Mouse (Mus musculus): Measurements from ENCODE around the gene Nol4l. TPM values are rescaled to one million over a fixed set of nuclear protein-coding genes. Genes with fewer than 3 reads are reported as not detected.

Gene Nol4l
- polyA plus RNA-seq, 1 experiment from 2014 or later, result 17.1 TPM

GRCm38 (mm10) chr2:153484071-153484470, 45.7 kb downstream of the Nol4l start:
- 68% methylated on average over 4 of the region's 4 CpGs for WGBS

GRCm38 (mm10) chr2:153483118-153483983, 46.4 kb downstream of the Nol4l start:
- no peak for ATAC-seq (ENCODE audit: low FRiP score, low TSS enrichment)
- Histone ChIP-seq H3K36me3 (ENCODE audit: control insufficient read depth, insufficient read depth, low read length) (no peaks in the 10 kb centered on the region), H3K9me3 (ENCODE audit: control insufficient read depth, low read length) (no peaks in the 10 kb centered on the region), H3K27ac (ENCODE audit: low read depth, low read length) (peak overlapping the region; percentile 17; the same call in 1 of the 2 replicates), H3K27me3 (ENCODE audit: control insufficient read depth, insufficient read depth, low read length) (no peaks in the 10 kb centered on the region), H3K9ac (ENCODE audit: low read depth, low read length) (peak overlapping the region; percentile 28; the same call in 1 of the 2 replicates), H3K4me1 (ENCODE audit: control insufficient read depth, insufficient read depth, low read length) (peaks cover 14% of the 10 kb centered on the region), H3K4me3 (ENCODE audit: low read length) (no peak overlapping the region), H3K4me2 (replicated peaks; ENCODE audit: low read depth, low read length) (peak overlapping the region; percentile 10)
- 12% methylated on average over 20 of the region's 20 CpGs for WGBS

More at GRCm38 (mm10) chr2:153484071-153484470, 45.7 kb downstream of the Nol4l start:
- no peaks in the 10 kb centered on the region for H3K27me3 ChIP-seq (ENCODE audit: control insufficient read depth, insufficient read depth, low read length)
- no peak overlapping the region for H3K4me2 ChIP-seq (replicated peaks; ENCODE audit: low read depth, low read length)
- no peak overlapping the region for H3K27ac ChIP-seq (ENCODE audit: low read depth, low read length)
- ATAC-seq (ENCODE audit: low FRiP score, low TSS enrichment), result no peak
- H3K4me1 ChIP-seq (ENCODE audit: control insufficient read depth, insufficient read depth, low read length), result peaks cover 11% of the 10 kb centered on the region
- H3K36me3 ChIP-seq (ENCODE audit: control insufficient read depth, insufficient read depth, low read length), result no peaks in the 10 kb centered on the region
- no peak overlapping the region for H3K9ac ChIP-seq (ENCODE audit: low read depth, low read length)
- H3K4me3 ChIP-seq (ENCODE audit: low read length), result no peak overlapping the region
- no peaks in the 10 kb centered on the region for H3K9me3 ChIP-seq (ENCODE audit: control insufficient read depth, low read length)

- Histone ChIP-seq H3K9me3 (ENCODE audit: control insufficient read depth, low read length) (no peaks in the 10 kb centered on the region), H3K4me2 (replicated peaks; ENCODE audit: low read depth, low read length) (no peak overlapping the region), H3K36me3 (ENCODE audit: control insufficient read depth, insufficient read depth, low read length) (no peaks in the 10 kb centered on the region), H3K27ac (ENCODE audit: low read depth, low read length) (no peak overlapping the region), H3K27me3 (ENCODE audit: control insufficient read depth, insufficient read depth, low read length) (no peaks in the 10 kb centered on the region), H3K4me3 (ENCODE audit: low read length) (no peak overlapping the region), H3K4me1 (ENCODE audit: control insufficient read depth, insufficient read depth, low read length) (peaks cover 14% of the 10 kb centered on the region), H3K9ac (ENCODE audit: low read depth, low read length) (no peak overlapping the region)
- ATAC-seq (ENCODE audit: low FRiP score, low TSS enrichment), result no peak
- WGBS, result 78% methylated on average over 2 of the region's 2 CpGs
Measured at GRCm38 (mm10) chr2:153481861-153482120, 48.0 kb downstream of the Nol4l start.

- Histone ChIP-seq H3K36me3 (ENCODE audit: control insufficient read depth, insufficient read depth, low read length) (no peaks in the 10 kb centered on the region), H3K4me2 (replicated peaks; ENCODE audit: low read depth, low read length) (no peak overlapping the region), H3K27me3 (ENCODE audit: control insufficient read depth, insufficient read depth, low read length) (no peaks in the 10 kb centered on the region), H3K27ac (ENCODE audit: low read depth, low read length) (no peak overlapping the region), H3K4me1 (ENCODE audit: control insufficient read depth, insufficient read depth, low read length) (peaks cover 15% of the 10 kb centered on the region), H3K9ac (ENCODE audit: low read depth, low read length) (no peak overlapping the region), H3K9me3 (ENCODE audit: control insufficient read depth, low read length) (no peaks in the 10 kb centered on the region), H3K4me3 (ENCODE audit: low read length) (no peak overlapping the region)
- WGBS, result 74% methylated on average over 7 of the region's 7 CpGs
- no peak for ATAC-seq (ENCODE audit: low FRiP score, low TSS enrichment)
Measured at GRCm38 (mm10) chr2:153481108-153481860, 48.5 kb downstream of the Nol4l start.

- no peak overlapping the region for H3K4me3 ChIP-seq (ENCODE audit: low read length)
- 90% methylated on average over 1 of the region's 1 CpGs for WGBS
- peaks cover 33% of the 10 kb centered on the region for H3K4me1 ChIP-seq (ENCODE audit: control insufficient read depth, insufficient read depth, low read length)
- no peaks in the 10 kb centered on the region for H3K9me3 ChIP-seq (ENCODE audit: control insufficient read depth, low read length)
- no peaks in the 10 kb centered on the region for H3K36me3 ChIP-seq (ENCODE audit: control insufficient read depth, insufficient read depth, low read length)
- H3K27ac ChIP-seq (ENCODE audit: low read depth, low read length), result no peak overlapping the region
- no peaks in the 10 kb centered on the region for H3K27me3 ChIP-seq (ENCODE audit: control insufficient read depth, insufficient read depth, low read length)
- H3K9ac ChIP-seq (ENCODE audit: low read depth, low read length), result no peak overlapping the region
- ATAC-seq (ENCODE audit: low FRiP score, low TSS enrichment), result no peak
- no peak overlapping the region for H3K4me2 ChIP-seq (replicated peaks; ENCODE audit: low read depth, low read length)
Measured at GRCm38 (mm10) chr2:153479486-153479885, 50.3 kb downstream of the Nol4l start.

GRCm38 (mm10) chr2:153478583-153478982, 51.2 kb downstream of the Nol4l start:
- H3K27ac ChIP-seq (ENCODE audit: low read depth, low read length), result no peak overlapping the region
- 11% methylated on average over 4 of the region's 4 CpGs for WGBS
- H3K4me3 ChIP-seq (ENCODE audit: low read length), result no peak overlapping the region
- H3K9ac ChIP-seq (ENCODE audit: low read depth, low read length), result no peak overlapping the region
- H3K9me3 ChIP-seq (ENCODE audit: control insufficient read depth, low read length), result no peaks in the 10 kb centered on the region
- no peak overlapping the region for H3K4me2 ChIP-seq (replicated peaks; ENCODE audit: low read depth, low read length)
- peaks cover 31% of the 10 kb centered on the region for H3K4me1 ChIP-seq (ENCODE audit: control insufficient read depth, insufficient read depth, low read length)
- H3K27me3 ChIP-seq (ENCODE audit: control insufficient read depth, insufficient read depth, low read length), result no peaks in the 10 kb centered on the region
- H3K36me3 ChIP-seq (ENCODE audit: control insufficient read depth, insufficient read depth, low read length), result no peaks in the 10 kb centered on the region
- peak; percentile 75 for ATAC-seq (ENCODE audit: low FRiP score, low TSS enrichment)

- 46% methylated on average over 4 of the region's 4 CpGs for WGBS
Measured at GRCm38 (mm10) chr2:153475114-153476112, 54.4 kb downstream of the Nol4l start.

GRCm38 (mm10) chr2:153470983-153471382, 58.8 kb downstream of the Nol4l start:
- WGBS, result 37% methylated on average over 3 of the region's 3 CpGs
- Histone ChIP-seq H3K4me3 (ENCODE audit: low read length) (no peak overlapping the region), H3K27ac (ENCODE audit: low read depth, low read length) (peak overlapping the region; percentile 59; the same call in 1 of the 2 replicates), H3K9ac (ENCODE audit: low read depth, low read length) (0 out of 2 replicates have a peak overlapping the region, but pooled peaks have one; percentile 8), H3K27me3 (ENCODE audit: control insufficient read depth, insufficient read depth, low read length) (no peaks in the 10 kb centered on the region), H3K9me3 (ENCODE audit: control insufficient read depth, low read length) (no peaks in the 10 kb centered on the region), H3K4me2 (replicated peaks; ENCODE audit: low read depth, low read length) (no peak overlapping the region), H3K4me1 (ENCODE audit: control insufficient read depth, insufficient read depth, low read length) (peaks cover 36% of the 10 kb centered on the region), H3K36me3 (ENCODE audit: control insufficient read depth, insufficient read depth, low read length) (no peaks in the 10 kb centered on the region)
- ATAC-seq (ENCODE audit: low FRiP score, low TSS enrichment), result no peak

More at GRCm38 (mm10) chr2:153475114-153476112, 54.4 kb downstream of the Nol4l start:
- Histone ChIP-seq H3K27me3 (ENCODE audit: control insufficient read depth, insufficient read depth, low read length) (no peaks in the 10 kb centered on the region), H3K9ac (ENCODE audit: low read depth, low read length) (no peak overlapping the region), H3K4me3 (ENCODE audit: low read length) (no peak overlapping the region), H3K4me1 (ENCODE audit: control insufficient read depth, insufficient read depth, low read length) (peaks cover 32% of the 10 kb centered on the region), H3K36me3 (ENCODE audit: control insufficient read depth, insufficient read depth, low read length) (no peaks in the 10 kb centered on the region), H3K9me3 (ENCODE audit: control insufficient read depth, low read length) (no peaks in the 10 kb centered on the region), H3K4me2 (replicated peaks; ENCODE audit: low read depth, low read length) (no peak overlapping the region), H3K27ac (ENCODE audit: low read depth, low read length) (peak overlapping the region; percentile 63)
- ATAC-seq (ENCODE audit: low FRiP score, low TSS enrichment), result no peak
